Mouse (Mus musculus) stomach, embryonic 16.5 days (tissue): Measurements from ENCODE around the gene Ptpn3. TPM values are rescaled to one million over a fixed set of nuclear protein-coding genes. Genes with fewer than 3 reads are reported as not detected.

Experiments used
- ATAC-seq: fragments of 200-750 bp; cut with Nextera tagmentation; 2 replicates; pipeline ENCODE4 v1.8.0; 2017; ENCODE audit warnings: moderate number of reproducible peaks, moderate TSS enrichment; ENCODE audit not compliant: insufficient read depth, low FRiP score
- H3K27ac ChIP-seq: fragments of 300-500 bp; sonication (generic); 2 replicates; pipeline ENCODE4 v1.5.1; 2014; ENCODE audit warnings: low read length
- H3K27me3 ChIP-seq: fragments of 300-500 bp; sonication (generic); 2 replicates; pipeline ENCODE4 v1.6.1; 2014; ENCODE audit warnings: low read length, control low read depth, mixed read lengths; ENCODE audit not compliant: control insufficient read depth, insufficient read depth
- H3K36me3 ChIP-seq: fragments of 300-500 bp; sonication (generic); 2 replicates; pipeline ENCODE4 v1.6.1; 2014; ENCODE audit warnings: low read length; ENCODE audit not compliant: control insufficient read depth, insufficient read depth
- H3K4me1 ChIP-seq: fragments of 300-500 bp; sonication (generic); 2 replicates; pipeline ENCODE4 v1.6.1; 2014; ENCODE audit warnings: low read length, control low read depth, mixed read lengths; ENCODE audit not compliant: control insufficient read depth, insufficient read depth
- H3K4me2 ChIP-seq: fragments of 300-500 bp; sonication (generic); 2 replicates; pipeline ENCODE4 v1.6.1; 2014; ENCODE audit warnings: low read depth, low read length, mixed read lengths
- H3K4me3 ChIP-seq: fragments of 300-500 bp; sonication (generic); replicated peaks from 2 replicates; pipeline ENCODE4 v1.5.1; 2014; ENCODE audit warnings: mild to moderate bottlenecking, low read length
- H3K9ac ChIP-seq: fragments of 300-500 bp; sonication (generic); 2 replicates; pipeline ENCODE4 v1.6.1; 2014; ENCODE audit warnings: low read length
- H3K9me3 ChIP-seq: fragments of 300-500 bp; sonication (generic); replicated peaks from 2 replicates; pipeline ENCODE4 v1.6.1; 2016; ENCODE audit warnings: low read length, control low read depth; ENCODE audit not compliant: control insufficient read depth
- WGBS: fragments of 180-500 bp; shearing (Covaris S2); extraction: QIAGEN DNeasy Blood & Tissue Kit; methylation state at CpG from one replicate; pipeline ENCODE4 v1.1.7; 2014; 5-methylcytosine and 5-hydroxymethylcytosine counted together
- polyA plus RNA-seq: library from polyadenylated mRNA; unstranded; fragments of >200 nt; fragmentation: Nextera tagmentation; extraction: Ambion mirVana; gene quantifications from 2 replicates; pipeline ENCODE4 v1.2.1, GENCODE M21; 2015

Ptpn3 gene
- polyA plus RNA-seq, 1 experiment from 2014 or later, result 7.1 TPM

GRCm38 (mm10) chr4:57320606-57321327, 19.1 kb upstream of the Ptpn3 start:
- H3K27ac ChIP-seq, result no peak overlapping the region
- peak overlapping the region; percentile 20; the same call in 1 of the 2 replicates for H3K4me2 ChIP-seq
- peaks cover 21% of the 10 kb centered on the region for H3K4me1 ChIP-seq
- no peaks in the 10 kb centered on the region for H3K27me3 ChIP-seq
- 29% methylated on average over 23 of the region's 23 CpGs for WGBS
- no peaks in the 10 kb centered on the region for H3K36me3 ChIP-seq
- ATAC-seq, result no peak
- H3K9me3 ChIP-seq, result no peaks in the 10 kb centered on the region
- H3K9ac ChIP-seq, result no peak overlapping the region
- no peak overlapping the region for H3K4me3 ChIP-seq

GRCm38 (mm10) chr4:57318525-57319212, 17.0 kb upstream of the Ptpn3 start:
- 8% methylated on average over 10 of the region's 10 CpGs for WGBS
- no peaks in the 10 kb centered on the region for H3K27me3 ChIP-seq
- H3K9me3 ChIP-seq, result no peaks in the 10 kb centered on the region
- no peaks in the 10 kb centered on the region for H3K36me3 ChIP-seq
- ATAC-seq, result peak; percentile 71; the same call in 1 of the 2 replicates
- H3K4me3 ChIP-seq, result no peak overlapping the region
- peak overlapping the region; percentile 79 for H3K27ac ChIP-seq
- H3K4me1 ChIP-seq, result peaks cover 21% of the 10 kb centered on the region
- peak overlapping the region; percentile 12; the same call in 1 of the 2 replicates for H3K9ac ChIP-seq
- H3K4me2 ChIP-seq, result peak overlapping the region; percentile 27; the same call in 1 of the 2 replicates

- no peaks in the 10 kb centered on the region for H3K9me3 ChIP-seq
- WGBS, result 58% methylated on average over 8 of the region's 8 CpGs
- H3K27me3 ChIP-seq, result no peaks in the 10 kb centered on the region
- peak overlapping the region; percentile 31; the same call in 1 of the 2 replicates for H3K27ac ChIP-seq
- H3K4me1 ChIP-seq, result no peaks in the 10 kb centered on the region
- H3K9ac ChIP-seq, result no peak overlapping the region
- no peaks in the 10 kb centered on the region for H3K36me3 ChIP-seq
- H3K4me3 ChIP-seq, result no peak overlapping the region
- H3K4me2 ChIP-seq, result no peak overlapping the region
- peak; percentile 35; the same call in 1 of the 2 replicates for ATAC-seq
Measured at GRCm38 (mm10) chr4:57312256-57313166, 10.9 kb upstream of the Ptpn3 start.

GRCm38 (mm10) chr4:57311750-57312149, 10.1 kb upstream of the Ptpn3 start:
- Histone ChIP-seq H3K27me3 (no peaks in the 10 kb centered on the region), H3K9me3 (no peaks in the 10 kb centered on the region), H3K4me1 (no peaks in the 10 kb centered on the region), H3K9ac (no peak overlapping the region), H3K4me3 (no peak overlapping the region), H3K27ac (no peak overlapping the region), H3K4me2 (no peak overlapping the region), H3K36me3 (no peaks in the 10 kb centered on the region)
- no peak for ATAC-seq
- WGBS, result 74% methylated on average over 4 of the region's 4 CpGs

- no peak overlapping the region for H3K9ac ChIP-seq
- no peaks in the 10 kb centered on the region for H3K27me3 ChIP-seq
- WGBS, result 36% methylated on average over 26 of the region's 26 CpGs
- 0 out of 2 replicates have a peak overlapping the region, but pooled peaks have one; percentile 5 for H3K4me3 ChIP-seq
- no peaks in the 10 kb centered on the region for H3K36me3 ChIP-seq
- 0 out of 2 replicates have a peak, but pooled peaks have one; percentile 23 for ATAC-seq
- no peaks in the 10 kb centered on the region for H3K4me1 ChIP-seq
- H3K27ac ChIP-seq, result no peak overlapping the region
- H3K9me3 ChIP-seq, result no peaks in the 10 kb centered on the region
- H3K4me2 ChIP-seq, result peak overlapping the region; percentile 35
Measured at GRCm38 (mm10) chr4:57308214-57309000, 6.8 kb upstream of the Ptpn3 start.

GRCm38 (mm10) chr4:57307747-57308146, 6.1 kb upstream of the Ptpn3 start:
- no peak overlapping the region for H3K27ac ChIP-seq
- H3K27me3 ChIP-seq, result no peaks in the 10 kb centered on the region
- no peak overlapping the region for H3K4me2 ChIP-seq
- 62% methylated on average over 4 of the region's 4 CpGs for WGBS
- no peaks in the 10 kb centered on the region for H3K9me3 ChIP-seq
- no peaks in the 10 kb centered on the region for H3K4me1 ChIP-seq
- ATAC-seq, result no peak
- no peak overlapping the region for H3K9ac ChIP-seq
- H3K4me3 ChIP-seq, result no peak overlapping the region
- no peaks in the 10 kb centered on the region for H3K36me3 ChIP-seq

- no peaks in the 10 kb centered on the region for H3K36me3 ChIP-seq
- no peaks in the 10 kb centered on the region for H3K9me3 ChIP-seq
- WGBS, result 79% methylated on average over 4 of the region's 4 CpGs
- H3K27ac ChIP-seq, result no peak overlapping the region
- no peak overlapping the region for H3K4me2 ChIP-seq
- no peak for ATAC-seq
- H3K9ac ChIP-seq, result no peak overlapping the region
- no peak overlapping the region for H3K4me3 ChIP-seq
- no peaks in the 10 kb centered on the region for H3K4me1 ChIP-seq
- H3K27me3 ChIP-seq, result no peaks in the 10 kb centered on the region
Measured at GRCm38 (mm10) chr4:57306260-57306659, 4.6 kb upstream of the Ptpn3 start.

- H3K36me3 ChIP-seq, result no peaks in the 10 kb centered on the region
- H3K9ac ChIP-seq, result no peak overlapping the region
- no peak overlapping the region for H3K27ac ChIP-seq
- H3K4me2 ChIP-seq, result no peak overlapping the region
- peaks cover 5% of the 10 kb centered on the region for H3K4me1 ChIP-seq
- ATAC-seq, result no peak
- no peaks in the 10 kb centered on the region for H3K9me3 ChIP-seq
- no peak overlapping the region for H3K4me3 ChIP-seq
- no peaks in the 10 kb centered on the region for H3K27me3 ChIP-seq
- 42% methylated on average over 7 of the region's 7 CpGs for WGBS
Measured at GRCm38 (mm10) chr4:57305644-57306043, 4.0 kb upstream of the Ptpn3 start.
